Mouse (Mus musculus) lung, postnatal 4 days (tissue): Measurements from ENCODE around the gene Cacnb1.

Experiments
- DNase-seq, 2 experiments: peaks; one replicate each; pipeline ENCODE4 v3.0.0; 2021

The Cacnb1 gene

GRCm38 (mm10) chr11:98005686-98006085 lies 17.1 kb downstream of the Cacnb1 start:
- DNase-seq = peak in 1 of 2 experiments; percentile 48

- DNase-seq = peak in 1 of 2 experiments; percentile 73
These were observed 17.8 kb downstream of the Cacnb1 start for GRCm38 (mm10) chr11:98005076-98005475.

GRCm38 (mm10) chr11:98004161-98004560 lies 18.7 kb downstream of the Cacnb1 start:
- no peak for DNase-seq

- DNase-seq = peak in 1 of 2 experiments; percentile 61
These were observed 19.6 kb downstream of the Cacnb1 start for GRCm38 (mm10) chr11:98003171-98003671.

GRCm38 (mm10) chr11:98002627-98003026 lies 20.2 kb downstream of the Cacnb1 start:
- peak; percentile 84 to 90 for DNase-seq

- no peak for DNase-seq
These were observed 20.8 kb downstream of the Cacnb1 start for GRCm38 (mm10) chr11:98001986-98002385.

GRCm38 (mm10) chr11:98001351-98001824 lies 21.4 kb downstream of the Cacnb1 start:
- peak in 1 of 2 experiments; percentile 37 for DNase-seq

- DNase-seq = peak in 1 of 2 experiments; percentile 54
These were observed 22.3 kb downstream of the Cacnb1 start for GRCm38 (mm10) chr11:98000378-98001140.

GRCm38 (mm10) chr11:97999748-98000147 lies 23.1 kb downstream of the Cacnb1 start:
- no peak for DNase-seq

GRCm38 (mm10) chr11:97998898-97999608 lies 23.8 kb downstream of the Cacnb1 start:
- DNase-seq = peak in 1 of 2 experiments; percentile 33

GRCm38 (mm10) chr11:97998074-97998793 lies 24.6 kb downstream of the Cacnb1 start:
- DNase-seq = no peak

GRCm38 (mm10) chr11:97997387-97997960 lies 25.4 kb downstream of the Cacnb1 start:
- no peak for DNase-seq

- DNase-seq = no peak
These were observed 26.1 kb downstream of the Cacnb1 start for GRCm38 (mm10) chr11:97996691-97997090.

- peak; percentile 75 to 79 for DNase-seq
These were observed 27.1 kb downstream of the Cacnb1 start, which contains the start of gene Arl5c for GRCm38 (mm10) chr11:97995564-97996288. Gene Arl5c, minus strand, starts transcription at chr11:97996181.

- DNase-seq = peak; percentile 79 to 88
These were observed 28.2 kb downstream of the Cacnb1 start for GRCm38 (mm10) chr11:97994539-97995100.

GRCm38 (mm10) chr11:97988530-97989096 lies 34.2 kb downstream of the Cacnb1 start:
- peak; percentile 88 to 89 for DNase-seq

GRCm38 (mm10) chr11:97987551-97988526 lies 35.0 kb downstream of the Cacnb1 start:
- DNase-seq = peak; percentile 95

GRCm38 (mm10) chr11:97986738-97987465 lies 35.9 kb downstream of the Cacnb1 start:
- no peak for DNase-seq
